Mouse (Mus musculus): ENCODE results near the gene Ubl3.

GRCm38 (mm10) chr5:148517445-148517844 lies 35.1 kb downstream of the Ubl3 start:
- no peak for TF ChIP-seq CTCF (IDR thresholded peaks at IDR 0.05)
- no peak for TF ChIP-seq POLR2A (IDR thresholded peaks at IDR 0.05; ENCODE audit: insufficient read depth, low read depth, low read length)

All from heart, adult 2 months (tissue).